In the genomic region with DNA sequence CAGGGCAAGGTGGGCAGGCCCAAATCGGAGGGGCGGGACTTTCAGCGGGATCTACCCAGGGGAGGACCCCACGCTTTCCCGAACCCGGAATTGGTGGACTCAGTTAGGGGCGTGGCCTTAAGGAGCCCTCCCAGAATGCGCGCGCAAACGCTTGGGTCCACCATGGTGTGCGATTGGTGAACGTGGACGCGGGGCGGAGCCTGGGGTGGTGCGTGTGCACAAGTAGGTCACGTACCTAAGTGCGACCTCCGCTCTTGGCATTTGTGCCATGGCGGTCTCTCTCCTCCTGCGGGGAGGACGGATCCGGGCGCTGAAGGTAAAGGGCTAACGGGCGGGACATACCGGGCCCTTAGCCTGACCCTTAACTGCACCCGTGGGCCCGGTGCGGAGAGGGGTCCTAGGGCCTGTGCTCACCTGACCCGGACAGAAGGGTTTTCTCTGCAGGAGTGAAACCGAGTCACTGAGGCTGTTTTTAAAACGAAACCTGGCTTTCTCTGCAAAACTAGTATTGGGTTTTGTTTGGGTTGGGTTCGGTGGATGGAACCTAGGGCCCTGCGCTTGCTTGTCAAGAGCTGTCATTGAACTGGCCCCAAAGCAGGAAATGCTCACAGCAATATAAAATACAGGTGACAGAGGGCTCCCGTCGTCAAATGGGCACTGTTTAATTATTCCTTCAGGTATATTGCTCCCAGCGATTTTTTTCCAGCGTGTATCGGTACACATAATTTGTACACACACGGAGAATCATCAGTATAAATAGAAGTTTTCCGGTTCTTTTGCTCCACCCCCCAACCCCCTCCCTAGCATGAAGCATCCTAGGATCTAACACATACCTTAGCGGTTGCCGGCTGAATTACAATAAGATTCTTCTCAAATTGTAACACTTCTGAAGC, we compare ENCODE assay signal across 8 mouse cellular contexts. TPM values are rescaled to one million over a fixed set of nuclear protein-coding genes. Genes with fewer than 3 reads are reported as not detected.
DNase-seq lines count a peak whose midpoint lies in the region; ATAC-seq and TF ChIP-seq lines count a peak whose summit lies in the region.

A gene (minus strand): TSS at position 35 of the 893 bp plus-strand sequence.
A gene (plus strand): TSS at position 170 of the 893 bp plus-strand sequence.

- TF ChIP-seq CTCF in E14TG2a.4 (conservative IDR thresholded peaks at IDR 0.05; ENCODE audit: low read length) = 0 out of 2 replicates have a peak, but pooled peaks have one; percentile 2
- no peak for TF ChIP-seq CTCF in heart, postnatal 0 days (IDR thresholded peaks at IDR 0.05; ENCODE audit: low read depth)
- no peak for TF ChIP-seq CTCF in testis, adult 2 months (IDR thresholded peaks at IDR 0.05; ENCODE audit: control insufficient read depth, insufficient read depth, insufficient replicate concordance, low read depth, low read length)

- H3K4me1 ChIP-seq in E14TG2a.4 (replicated peaks; ENCODE audit: low read depth, low read length) = peaks cover 52% of the 10 kb centered on the region
- peaks cover 18% of the 10 kb centered on the region for H3K4me1 ChIP-seq in forebrain, embryonic 12.5 days
- H3K4me1 ChIP-seq in heart, postnatal 0 days (ENCODE audit: control insufficient read depth, insufficient read depth) = peaks cover 18% of the 10 kb centered on the region
- peaks cover 13% of the 10 kb centered on the region for H3K4me1 ChIP-seq in liver, embryonic 16.5 days (ENCODE audit: control insufficient read depth, low read depth, low read length)
- H3K4me1 ChIP-seq in neural tube, embryonic 13.5 days (replicated peaks) = peaks cover 44% of the 10 kb centered on the region
- peaks cover 2% of the 10 kb centered on the region for H3K4me1 ChIP-seq in testis, adult 2 months (ENCODE audit: control insufficient read depth, insufficient read depth, low read length)

- peak; percentile 89 for TF ChIP-seq POLR2A in testis, adult 2 months (IDR thresholded peaks at IDR 0.05; ENCODE audit: control insufficient read depth, low read depth, low read length)

- H3K9me3 ChIP-seq in E14TG2a.4 (ENCODE audit: low read length) = no peaks in the 10 kb centered on the region
- no peaks in the 10 kb centered on the region for H3K9me3 ChIP-seq in forebrain, embryonic 12.5 days
- no peaks in the 10 kb centered on the region for H3K9me3 ChIP-seq in heart, postnatal 0 days (replicated peaks; ENCODE audit: control insufficient read depth, low read length)
- H3K9me3 ChIP-seq in liver, embryonic 16.5 days (replicated peaks; ENCODE audit: control insufficient read depth, low read length) = no peaks in the 10 kb centered on the region
- no peaks in the 10 kb centered on the region for H3K9me3 ChIP-seq in neural tube, embryonic 13.5 days

- H3K27me3 ChIP-seq in E14TG2a.4 (ENCODE audit: insufficient read depth, low read length) = no peaks in the 10 kb centered on the region
- H3K27me3 ChIP-seq in forebrain, embryonic 12.5 days = peaks cover 4% of the 10 kb centered on the region; the same call in 1 of the 2 replicates
- no peaks in the 10 kb centered on the region for H3K27me3 ChIP-seq in heart, postnatal 0 days (ENCODE audit: control insufficient read depth, insufficient read depth, low read length)
- no peaks in the 10 kb centered on the region for H3K27me3 ChIP-seq in liver, embryonic 16.5 days (ENCODE audit: control insufficient read depth, insufficient read depth, low read depth, low read length)
- H3K27me3 ChIP-seq in neural tube, embryonic 13.5 days = no peaks in the 10 kb centered on the region
- H3K27me3 ChIP-seq in testis, adult 2 months (ENCODE audit: control insufficient read depth, insufficient read depth, low read length) = no peaks in the 10 kb centered on the region

- DNase-seq in c-Kit-positive CD71-positive TER-119-positive erythroid progenitor cells, embryonic 14.5 days (ENCODE audit: low spot score) = peak; percentile 100
- DNase-seq in heart, postnatal 0 days (ENCODE audit: low spot score) = peak; percentile 100
- peak; percentile 99 to 100 for DNase-seq in kidney, postnatal 4 days

- peak within 1 kb of the TSS; percentile 74 for H3K27ac ChIP-seq in forebrain, embryonic 12.5 days
- H3K27ac ChIP-seq in heart, postnatal 0 days (ENCODE audit: low read depth) = peak within 1 kb of the TSS; percentile 89
- H3K27ac ChIP-seq in liver, embryonic 16.5 days (ENCODE audit: low read length) = peak within 1 kb of the TSS; percentile 69
- peak within 1 kb of the TSS; percentile 87 for H3K27ac ChIP-seq in neural tube, embryonic 13.5 days (replicated peaks)
- H3K27ac ChIP-seq in testis, adult 2 months (ENCODE audit: control insufficient read depth, insufficient read depth, low read depth, low read length) = peak within 1 kb of the TSS; percentile 58

- H3K9ac ChIP-seq in forebrain, embryonic 12.5 days = peak within 1 kb of the TSS; percentile 64
- peak within 1 kb of the TSS; percentile 72 for H3K9ac ChIP-seq in heart, postnatal 0 days (replicated peaks; ENCODE audit: low read depth, low read length)
- peak within 1 kb of the TSS; percentile 77 for H3K9ac ChIP-seq in liver, embryonic 16.5 days (ENCODE audit: low read depth, low read length)
- H3K9ac ChIP-seq in neural tube, embryonic 13.5 days = peak within 1 kb of the TSS; percentile 83

- peaks cover 40% of the 10 kb centered on the region for H3K36me3 ChIP-seq in E14TG2a.4 (ENCODE audit: insufficient read depth, low read length)
- H3K36me3 ChIP-seq in forebrain, embryonic 12.5 days (replicated peaks) = peaks cover 20% of the 10 kb centered on the region
- H3K36me3 ChIP-seq in heart, postnatal 0 days (replicated peaks; ENCODE audit: control insufficient read depth, insufficient read depth, low read length) = peaks cover 24% of the 10 kb centered on the region
- H3K36me3 ChIP-seq in liver, embryonic 16.5 days (ENCODE audit: control insufficient read depth, insufficient read depth) = no peaks in the 10 kb centered on the region
- H3K36me3 ChIP-seq in neural tube, embryonic 13.5 days = peaks cover 21% of the 10 kb centered on the region
- H3K36me3 ChIP-seq in testis, adult 2 months (ENCODE audit: control insufficient read depth, insufficient read depth, low read length) = no peaks in the 10 kb centered on the region

- peak within 1 kb of the TSS; percentile 97 for H3K4me3 ChIP-seq in E14TG2a.4 (replicated peaks; ENCODE audit: low read length)
- peak within 1 kb of the TSS; percentile 64 for H3K4me3 ChIP-seq in forebrain, embryonic 12.5 days (replicated peaks)
- H3K4me3 ChIP-seq in heart, postnatal 0 days (ENCODE audit: low read depth, low read length) = peak within 1 kb of the TSS; percentile 80
- H3K4me3 ChIP-seq in liver, embryonic 16.5 days (ENCODE audit: low read depth, low read length) = peak within 1 kb of the TSS; percentile 81
- peak within 1 kb of the TSS; percentile 76 for H3K4me3 ChIP-seq in neural tube, embryonic 13.5 days
- peak within 1 kb of the TSS; percentile 84 for H3K4me3 ChIP-seq in testis, adult 2 months (ENCODE audit: control insufficient read depth, low read depth, low read length)

- ATAC-seq in forebrain, embryonic 12.5 days (ENCODE audit: low FRiP score) = peak; percentile 97
- ATAC-seq in heart, postnatal 0 days (ENCODE audit: insufficient read depth, low read depth) = peak; percentile 98
- ATAC-seq in liver, embryonic 16.5 days (ENCODE audit: low read depth) = peak; percentile 96
- ATAC-seq in neural tube, embryonic 13.5 days (ENCODE audit: low read depth) = peak; percentile 96

- peak within 1 kb of the TSS; percentile 70 for H3K4me2 ChIP-seq in forebrain, embryonic 12.5 days
- H3K4me2 ChIP-seq in heart, postnatal 0 days (ENCODE audit: low read depth, low read length) = peak within 1 kb of the TSS; percentile 73
- H3K4me2 ChIP-seq in liver, embryonic 16.5 days (ENCODE audit: low read depth, low read length) = peak within 1 kb of the TSS; percentile 86
- H3K4me2 ChIP-seq in neural tube, embryonic 13.5 days = peak within 1 kb of the TSS; percentile 65

- no peak for TF ChIP-seq EP300 in heart, postnatal 0 days (IDR thresholded peaks at IDR 0.05; ENCODE audit: low read depth)

- WGBS in forebrain, embryonic 12.5 days = under 1% methylated on average over 45 of the region's 45 CpGs
- WGBS in heart, postnatal 0 days = under 1% methylated on average over 45 of the region's 45 CpGs
- WGBS in liver, embryonic 16.5 days (ENCODE audit: insufficient replicate concordance) = under 1% methylated on average over 41 of the region's 45 CpGs
- under 1% methylated on average over 45 of the region's 45 CpGs for WGBS in neural tube, embryonic 13.5 days

RNA-seq across cellular contexts. Expression of the first gene that starts in this region (rescaled TPM):
- polyA plus RNA-seq in forebrain, embryonic 12.5 days (2016; fragmentation: Nextera tagmentation; extraction: Ambion mirVana) = 43.2 and 45.6 TPM in 2 replicates
- 19.9 and 30.8 TPM in 2 replicates for total RNA-seq in heart, postnatal 0 days (2014; rRNA removed; ENCODE audit: low replicate concordance)
- polyA plus RNA-seq in heart, postnatal 0 days (2015; fragmentation: Nextera tagmentation; extraction: Ambion mirVana) = 10.4 and 11.0 TPM in 2 replicates
- polyA plus RNA-seq in liver, embryonic 16.5 days (2015; fragmentation: Nextera tagmentation; extraction: Ambion mirVana) = 15.8 and 16.4 TPM in 2 replicates
- 31.7 and 32.1 TPM in 2 replicates for polyA plus RNA-seq in neural tube, embryonic 13.5 days (2015; fragmentation: Nextera tagmentation; extraction: Ambion mirVana)
- polyA plus RNA-seq in testis, adult 2 months (2012; rRNA removed) = 14.7 and 15.3 TPM in 2 replicates

RNA-seq across cellular contexts. Expression of the second gene that starts in this region (rescaled TPM):
- 248 TPM in 2 replicates for polyA plus RNA-seq in forebrain, embryonic 12.5 days (2016; fragmentation: Nextera tagmentation; extraction: Ambion mirVana)
- 592 and 689 TPM in 2 replicates for total RNA-seq in heart, postnatal 0 days (2014; rRNA removed; ENCODE audit: low replicate concordance)
- 1,214 and 1,242 TPM in 2 replicates for polyA plus RNA-seq in heart, postnatal 0 days (2015; fragmentation: Nextera tagmentation; extraction: Ambion mirVana)
- polyA plus RNA-seq in liver, embryonic 16.5 days (2015; fragmentation: Nextera tagmentation; extraction: Ambion mirVana) = 169 and 174 TPM in 2 replicates
- 405 and 454 TPM in 2 replicates for polyA plus RNA-seq in neural tube, embryonic 13.5 days (2015; fragmentation: Nextera tagmentation; extraction: Ambion mirVana)
- 59.9 and 64.9 TPM in 2 replicates for polyA plus RNA-seq in testis, adult 2 months (2012; rRNA removed)

Comparison
In these comparisons a context has a peak if more than half of its experiments do, and no peak if none do; other contexts are left out.
1. Peak in every context shown above with its lines: DNase-seq, ATAC-seq, H3K4me3 ChIP-seq and H3K27ac ChIP-seq.